Mouse (Mus musculus) heart, adult 11 months (tissue): ENCODE data around the gene Prr29.
"Not testable (repeated sequence)": the region's sequence is repeated elsewhere in the genome, so short reads cannot be mapped to it uniquely, and the experiment has no call there.

ENCODE experiments used
- DNase-seq: peaks from one replicate; pipeline ENCODE4 v3.0.0; 2022

Prr29 gene

DNA sequence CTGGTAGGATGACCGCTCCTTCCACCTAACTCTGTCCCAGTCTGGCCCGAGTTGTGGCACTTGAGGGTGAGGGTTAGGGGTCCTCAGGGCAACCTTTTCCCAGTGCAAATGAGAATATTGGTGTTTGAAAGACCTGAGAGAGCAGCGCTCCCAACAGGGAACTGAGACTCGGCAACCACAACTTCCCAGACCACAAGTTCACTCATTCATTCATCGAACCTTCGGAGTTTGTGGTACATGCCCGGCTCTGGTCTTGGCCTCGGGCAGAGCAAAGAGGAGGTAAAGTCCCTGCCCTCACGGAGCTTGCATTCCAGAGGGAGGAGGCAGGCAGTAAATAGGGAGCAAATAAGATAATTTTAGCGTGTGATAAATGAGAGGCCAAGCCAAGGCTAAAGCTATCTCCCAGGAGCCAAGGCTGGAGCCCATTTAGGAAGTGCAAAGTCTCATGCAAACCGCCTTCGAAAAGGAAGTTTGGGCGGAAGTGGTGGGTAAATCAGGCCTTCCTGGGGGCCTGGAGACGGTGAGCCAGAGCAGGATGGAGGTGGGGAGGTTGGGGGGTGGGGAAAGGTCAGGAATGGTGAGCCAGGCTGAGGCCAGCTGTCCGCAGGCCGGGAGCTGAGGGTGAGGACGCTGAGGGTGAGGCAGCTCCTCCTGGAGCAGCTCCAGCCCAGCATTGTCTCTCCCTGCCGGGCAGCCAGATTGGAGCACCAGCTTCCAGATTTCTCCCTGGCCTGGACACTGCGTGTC is 9.7 kb upstream of the Prr29 start:
- peak; percentile 91 for DNase-seq

DNA sequence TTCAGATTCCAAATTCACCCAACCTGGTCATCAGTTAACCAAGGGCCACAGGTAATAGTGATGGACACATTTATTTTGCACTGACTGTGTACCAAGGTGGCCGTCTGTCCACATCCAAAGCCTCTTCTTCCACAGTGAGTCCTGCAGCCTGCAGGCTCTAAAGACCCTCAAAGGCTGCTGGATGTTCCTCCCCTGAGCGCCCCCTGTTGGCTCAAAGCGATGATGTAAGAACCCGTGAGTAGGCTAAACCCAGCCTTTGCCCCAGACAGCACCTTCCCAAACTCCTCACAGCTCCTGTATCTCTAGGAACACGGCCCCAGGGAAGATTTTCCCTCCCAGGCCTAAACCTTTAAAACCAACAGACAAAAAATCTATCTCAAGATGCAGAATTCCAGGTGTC is 5.9 kb upstream of the Prr29 start:
- no peak for DNase-seq

GRCm38 (mm10) chr11:106364712-106365111 is 560 bp upstream of the Prr29 start:
- peak; percentile 95 for DNase-seq

DNA sequence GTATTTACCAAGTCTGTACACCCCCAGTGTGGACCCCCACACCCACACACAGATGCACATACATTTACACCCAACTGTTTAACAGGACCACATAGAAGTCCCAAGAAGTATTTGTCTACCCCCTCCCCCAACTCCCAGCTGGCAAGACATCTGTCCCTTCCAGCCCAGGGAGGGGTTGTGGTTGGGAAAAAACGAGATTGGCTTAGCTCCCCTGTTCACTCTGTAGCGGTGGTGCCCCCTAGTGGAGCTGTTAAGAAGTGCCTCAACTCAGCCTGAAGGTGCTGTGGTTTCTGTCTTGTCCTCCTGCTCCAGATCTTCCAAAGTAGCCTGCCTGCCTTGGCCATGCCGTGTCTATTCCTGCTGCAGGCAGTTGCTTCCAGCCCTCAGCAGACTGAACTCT is 1.0 kb downstream of the Prr29 start:
- peak; percentile 96 for DNase-seq

GRCm38 (mm10) chr11:106373998-106374397 is 8.7 kb downstream of the Prr29 start:
- DNase-seq = no peak

DNA sequence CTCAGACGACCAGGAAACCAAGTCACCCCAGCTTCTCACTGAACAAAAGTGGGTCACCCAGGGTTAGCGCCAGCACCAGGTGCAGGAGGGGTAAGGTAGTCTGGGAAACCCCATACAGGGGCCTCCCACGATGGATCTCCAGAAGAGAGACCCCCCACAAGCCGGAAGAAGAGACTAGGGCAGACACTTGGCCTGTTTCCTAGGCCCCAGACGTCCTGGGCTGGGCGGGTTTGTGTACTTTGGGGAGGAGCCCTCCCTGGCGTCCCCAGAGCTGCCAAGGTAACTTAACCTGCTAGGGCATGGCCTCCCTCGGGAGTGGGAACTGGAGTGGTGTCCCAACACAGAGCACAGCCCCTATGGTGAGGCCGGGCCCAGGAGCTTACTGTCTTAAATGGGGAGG is 9.3 kb downstream of the Prr29 start:
- no peak for DNase-seq

- DNase-seq = no peak
These were observed 9.7 kb downstream of the Prr29 start for GRCm38 (mm10) chr11:106374979-106375378.

- peak; percentile 90 for DNase-seq
These were observed 15.7 kb downstream of the Prr29 start for GRCm38 (mm10) chr11:106381011-106381410.

GRCm38 (mm10) chr11:106381883-106382282 is 16.6 kb downstream of the Prr29 start:
- peak; percentile 96 for DNase-seq

DNA sequence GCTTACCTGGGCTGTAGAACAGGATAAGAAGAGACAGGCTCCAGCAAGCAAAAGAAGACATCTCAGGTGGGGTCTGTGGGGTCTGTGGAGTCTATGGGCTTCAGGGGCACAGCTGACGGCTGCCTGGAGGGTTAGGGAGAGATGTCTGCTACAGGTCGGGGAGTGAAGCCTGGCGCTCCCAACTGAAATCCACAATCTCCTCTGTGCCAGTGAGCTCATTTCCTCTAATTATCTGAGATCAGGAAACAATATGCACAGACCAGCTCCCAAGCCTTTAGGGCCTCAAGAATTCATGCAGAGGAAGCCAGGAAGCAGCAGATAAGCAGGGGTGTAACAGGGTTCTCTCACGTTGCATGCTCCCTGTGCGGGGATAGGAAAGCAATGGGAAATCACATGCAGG is 17.2 kb downstream of the Prr29 start:
- peak; percentile 99 for DNase-seq

GRCm38 (mm10) chr11:106383051-106383790 is 17.9 kb downstream of the Prr29 start:
- DNase-seq = peak; percentile 96

DNA sequence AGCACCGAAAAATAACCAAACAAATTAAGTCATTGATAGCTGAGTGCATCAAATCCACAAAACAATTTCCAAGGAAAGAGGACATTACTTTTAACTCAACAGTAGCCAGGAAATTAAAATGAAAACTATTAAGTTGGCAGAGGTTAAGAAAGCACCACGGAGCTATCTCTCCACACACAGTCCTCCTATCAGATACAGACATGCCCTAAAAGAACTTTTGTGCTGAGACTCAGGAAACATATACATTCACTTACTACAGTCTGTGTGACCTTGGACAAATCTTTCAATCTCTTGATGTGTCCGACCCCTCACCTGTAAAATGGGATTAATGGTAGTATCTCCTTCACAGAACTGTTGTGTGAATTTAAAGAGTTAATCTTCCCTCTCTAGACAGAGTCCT is 21.1 kb downstream of the Prr29 start:
- no peak for DNase-seq

- DNase-seq = no peak
These were observed 21.7 kb downstream of the Prr29 start for GRCm38 (mm10) chr11:106387020-106387419.

DNA sequence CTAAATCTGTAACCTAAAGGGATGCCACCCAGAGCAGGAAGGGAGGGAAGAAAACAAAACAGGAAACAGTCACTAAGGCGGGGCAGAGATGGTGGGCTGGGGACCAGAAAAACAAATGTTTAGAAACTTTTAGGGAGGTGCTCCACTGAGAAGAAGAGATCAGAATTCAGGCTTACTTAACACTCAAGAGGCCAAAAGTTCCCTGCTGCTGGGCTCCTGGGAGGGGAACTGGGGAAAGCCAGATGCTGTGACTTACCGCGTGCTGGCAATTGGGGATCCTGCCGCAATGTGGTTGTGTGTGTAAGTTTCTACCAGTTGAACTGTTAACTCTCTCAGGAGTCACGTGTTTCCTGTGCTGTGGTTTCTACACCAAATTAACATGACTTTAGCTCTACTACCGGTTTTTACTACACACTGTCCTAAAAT is 22.5 kb downstream of the Prr29 start, which contains the start of gene Icam2:
Gene Icam2 (minus strand): TSS at position 285 of the 426 bp plus-strand sequence.
- peak; percentile 95 for DNase-seq

GRCm38 (mm10) chr11:106389611-106390010 is 24.3 kb downstream of the Prr29 start:
- DNase-seq = peak; percentile 91

- DNase-seq = peak; percentile 94
These were observed 25.5 kb downstream of the Prr29 start for GRCm38 (mm10) chr11:106390757-106391156.

GRCm38 (mm10) chr11:106391546-106392188 is 26.4 kb downstream of the Prr29 start:
- peak; percentile 95 for DNase-seq

DNA sequence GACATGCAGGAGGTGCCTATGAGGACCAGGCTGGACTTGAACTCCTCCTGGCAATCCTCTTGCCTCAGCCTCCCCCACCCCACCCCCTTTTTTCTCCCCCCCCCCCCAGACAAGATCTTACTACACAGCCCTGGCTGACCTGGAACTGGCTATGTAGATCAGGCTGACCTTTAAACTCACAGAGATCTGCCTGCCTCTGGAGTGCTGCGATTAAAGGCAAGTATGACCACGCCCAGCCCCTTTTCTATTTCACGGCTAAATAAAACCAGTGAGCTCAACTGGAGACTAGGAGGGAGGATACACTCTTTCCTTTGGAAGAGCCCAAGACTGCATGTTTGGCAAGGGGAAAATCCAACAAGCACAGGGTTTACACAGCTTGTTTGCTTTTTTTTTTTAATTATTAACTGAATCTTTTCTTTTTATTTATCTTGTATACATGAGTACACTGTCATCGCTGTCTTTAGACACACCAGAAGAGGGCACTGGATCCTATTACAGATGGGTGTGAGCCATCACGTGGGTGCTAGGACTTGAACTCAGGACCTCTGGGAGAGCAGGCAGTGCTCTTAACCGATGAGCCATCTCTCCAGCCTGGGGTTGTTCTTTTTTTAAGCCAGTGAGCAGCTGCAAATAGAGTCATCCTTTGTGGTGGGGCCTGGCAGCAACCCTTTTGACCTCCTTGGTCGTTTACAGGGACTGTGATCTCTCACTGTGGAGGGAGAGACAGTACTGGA is 27.5 kb downstream of the Prr29 start:
- no peak for DNase-seq

DNA sequence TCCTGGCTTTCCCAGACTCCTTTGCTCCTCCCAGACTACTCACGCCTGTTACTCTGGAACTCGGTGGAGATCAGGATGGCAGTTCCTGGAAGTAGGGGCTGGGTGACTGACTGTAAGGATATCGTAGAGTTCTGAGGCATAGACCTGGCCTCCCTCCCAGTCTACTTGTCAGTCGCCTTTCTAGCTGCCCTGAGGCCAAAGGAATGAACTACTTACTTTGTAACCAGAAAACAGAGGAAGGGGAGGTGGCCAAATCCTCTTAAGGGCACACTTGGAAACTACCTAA is 28.0 kb downstream of the Prr29 start:
- DNase-seq = peak; percentile 87

GRCm38 (mm10) chr11:106394055-106394454 is 28.8 kb downstream of the Prr29 start:
- DNase-seq = not testable (repeated sequence)

DNA sequence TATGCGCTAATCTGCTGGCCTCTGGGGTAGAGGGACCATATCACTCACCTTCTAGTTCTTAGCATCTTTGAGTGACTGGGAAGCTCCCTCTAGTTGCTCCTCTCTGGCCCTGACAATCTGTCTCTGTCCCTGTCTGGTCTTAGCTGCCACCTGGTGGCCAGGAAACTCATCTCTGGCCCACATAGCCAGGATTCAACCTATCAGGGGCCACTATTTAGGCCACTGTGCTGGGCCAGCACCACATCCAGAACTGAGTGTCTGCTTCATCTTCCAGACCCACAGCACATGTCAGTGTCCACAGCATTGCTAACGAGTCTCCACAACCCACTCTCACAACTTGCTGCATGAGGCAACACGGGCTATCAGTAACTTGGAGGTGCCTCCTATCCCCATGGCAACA is 32.4 kb downstream of the Prr29 start:
- peak; percentile 89 for DNase-seq

GRCm38 (mm10) chr11:106398481-106398880 is 33.2 kb downstream of the Prr29 start:
- peak; percentile 73 for DNase-seq

DNA sequence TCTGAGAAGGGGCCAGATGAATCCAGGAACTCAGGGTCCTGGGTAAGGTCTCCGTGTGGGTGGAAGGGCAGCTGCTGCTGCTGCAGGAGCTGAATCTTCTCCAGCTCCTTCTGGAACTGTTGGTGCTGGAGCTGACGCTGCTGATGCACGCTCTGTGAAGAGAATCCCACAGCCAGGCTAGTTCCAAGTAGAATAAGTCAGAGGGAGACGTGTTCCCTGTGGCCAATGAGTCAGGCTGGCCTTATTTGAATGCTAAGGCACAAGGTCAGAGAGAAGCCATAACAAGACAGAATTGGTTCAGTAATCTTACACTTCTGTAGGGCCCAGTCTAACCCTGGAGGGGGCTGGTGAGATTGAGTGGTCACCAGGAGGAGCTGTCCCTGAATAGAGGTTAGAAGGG is 44.7 kb downstream of the Prr29 start:
- DNase-seq = no peak
